9 mouse cellular contexts compared by ENCODE assay signal in the genomic region with DNA sequence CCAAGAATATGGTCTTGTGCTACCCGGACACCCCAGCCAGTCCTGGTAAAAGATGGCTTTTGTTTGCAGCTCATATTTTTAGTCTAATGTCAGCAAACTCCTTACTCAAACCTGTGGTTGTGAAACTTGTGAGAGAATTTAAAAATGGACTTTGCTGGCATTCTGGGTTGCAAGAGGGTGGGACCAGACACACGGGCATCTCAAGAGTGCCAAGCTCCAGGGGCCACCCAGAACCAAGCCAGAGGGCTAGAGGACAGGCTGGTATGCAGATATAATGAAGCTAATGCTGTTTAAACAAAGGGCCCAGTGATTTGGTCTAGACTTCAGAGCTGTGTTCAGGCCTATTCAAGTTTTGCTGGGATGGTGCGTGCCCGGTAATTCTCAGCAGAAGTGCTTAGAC. TPM values are rescaled to one million over a fixed set of nuclear protein-coding genes. Genes with fewer than 3 reads are reported as not detected.
A peak's percentile ranks its signal among the peaks of the same experiment; 100 is the strongest.
DNase-seq lines count a peak whose midpoint lies in the region; ATAC-seq and TF ChIP-seq lines count a peak whose summit lies in the region.
"Had no signal": no experiment of that assay in that cellular context is flagged by ENCODE, and none has a peak within 500 bp of the region (broad histone marks: within the 10 kb centered on the region; RNA-seq: fewer than 3 reads in every experiment).

No protein-coding gene starts in this region.

- peaks cover 27% of the 10 kb centered on the region for H3K36me3 ChIP-seq in megakaryocyte, embryonic 14.5 days (replicated peaks; ENCODE audit: low read length)
- H3K36me3 ChIP-seq in liver, embryonic 12.5 days, result no peaks in the 10 kb centered on the region

- no peak for DNase-seq in cerebellum, adult 2 months
- DNase-seq in cerebellum, adult 9-10 months, result no peak
- DNase-seq in ovary, postnatal 36 days (ENCODE audit: low spot score), result no peak
- DNase-seq in left cerebral cortex, postnatal 10 days (ENCODE audit: extremely low spot score in 1 of 2, low spot score in 2 of 2), result no peak
- no peak for DNase-seq in B cell, adult 2 months

- H3K27me3 ChIP-seq in cerebellum, adult 2 months (ENCODE audit: control insufficient read depth, insufficient read depth, low read length), result no peaks in the 10 kb centered on the region
- H3K27me3 ChIP-seq in megakaryocyte, embryonic 14.5 days (replicated peaks), result peaks cover 12% of the 10 kb centered on the region
- peaks cover 23% of the 10 kb centered on the region for H3K27me3 ChIP-seq in liver, embryonic 12.5 days (replicated peaks)

- H3K4me2 ChIP-seq in liver, embryonic 12.5 days, result peak overlapping the region; percentile 94

- TF ChIP-seq POLR2A in cerebellum, adult 2 months (IDR thresholded peaks at IDR 0.05; ENCODE audit: borderline replicate concordance, insufficient read depth, low read length), result no peak

- intact Hi-C loops in left cerebral cortex, postnatal 10 days (cut with DNase I), result loop anchor here (5.0 kb wide), 3 partner anchors 40 to 205 kb away; no protein-coding TSS in a partner anchor

- peaks cover 12% of the 10 kb centered on the region; the same call in 1 of the 2 replicates for H3K4me1 ChIP-seq in cerebellum, adult 2 months (ENCODE audit: control insufficient read depth, insufficient read depth, low read length)
- H3K4me1 ChIP-seq in megakaryocyte, embryonic 14.5 days, result peaks cover 86% of the 10 kb centered on the region
- peaks cover 75% of the 10 kb centered on the region for H3K4me1 ChIP-seq in liver, embryonic 12.5 days

- H3K4me3 ChIP-seq in cerebellum, adult 2 months (replicated peaks; ENCODE audit: insufficient read depth, low read depth, low read length), result peak overlapping the region; percentile 51
- H3K4me3 ChIP-seq in megakaryocyte, embryonic 14.5 days (replicated peaks), result peak overlapping the region; percentile 95
- peak overlapping the region; percentile 82 for H3K4me3 ChIP-seq in liver, embryonic 12.5 days

- 51% methylated on average over 4 of the region's 4 CpGs for WGBS in cerebellum, adult 2 months
- WGBS in liver, embryonic 12.5 days (ENCODE audit: insufficient replicate concordance), result 52% methylated on average over 4 of the region's 4 CpGs

- H3K9me3 ChIP-seq in megakaryocyte, embryonic 14.5 days, result no peaks in the 10 kb centered on the region
- H3K9me3 ChIP-seq in liver, embryonic 12.5 days (replicated peaks), result no peaks in the 10 kb centered on the region

- no peak for TF ChIP-seq CTCF in cerebellum, adult 2 months (IDR thresholded peaks at IDR 0.05; ENCODE audit: borderline replicate concordance, insufficient read depth, low read depth, low read length)

- peak overlapping the region; percentile 86 for H3K9ac ChIP-seq in liver, embryonic 12.5 days

- no peak for ATAC-seq in megakaryocyte, adult 5-6 weeks (ENCODE audit: poor library complexity, severe bottlenecking)
- ATAC-seq in liver, embryonic 12.5 days, result no peak

- H3K27ac ChIP-seq in cerebellum, adult 2 months (ENCODE audit: insufficient read depth, low read length), result no peak overlapping the region
- peak overlapping the region; percentile 89 for H3K27ac ChIP-seq in liver, embryonic 12.5 days
- H3K27ac ChIP-seq: macrophage had no signal

RNA-seq across cellular contexts. Expression of a gene that starts 2.1 kb away (rescaled TPM):
- polyA plus RNA-seq in cerebellum, adult 2 months (2012; rRNA removed), result 21.1 and 22.6 TPM in 2 replicates
- 10.4 and 12.4 TPM in 2 replicates for polyA plus RNA-seq in megakaryocyte, embryonic 14.5 days (2012; ENCODE audit: insufficient read depth, low replicate concordance)
- 2.6 and 3.2 TPM in 2 replicates for total RNA-seq in megakaryocyte, adult 5-6 weeks (2015)
- total RNA-seq in megakaryocyte, adult 5-6 weeks (2017), result 3.9 and 5.9 TPM in 2 replicates
- polyA plus RNA-seq in liver, embryonic 12.5 days (2016; fragmentation: Nextera tagmentation; extraction: Ambion mirVana), result 1.9 TPM in 2 replicates
- 10 to 100 TPM; 27.3 to 27.8 TPM for total RNA-seq in left cerebral cortex, postnatal 10 days (2021)
